Mouse (Mus musculus): Measurements from ENCODE around the gene Olfr690. TPM values are rescaled to one million over a fixed set of nuclear protein-coding genes. Genes with fewer than 3 reads are reported as not detected.

Olfr690 gene
- total and polyA plus RNA-seq, 2 experiments from 2014 or later: 0.10 TPM; not detected in 1

DNA sequence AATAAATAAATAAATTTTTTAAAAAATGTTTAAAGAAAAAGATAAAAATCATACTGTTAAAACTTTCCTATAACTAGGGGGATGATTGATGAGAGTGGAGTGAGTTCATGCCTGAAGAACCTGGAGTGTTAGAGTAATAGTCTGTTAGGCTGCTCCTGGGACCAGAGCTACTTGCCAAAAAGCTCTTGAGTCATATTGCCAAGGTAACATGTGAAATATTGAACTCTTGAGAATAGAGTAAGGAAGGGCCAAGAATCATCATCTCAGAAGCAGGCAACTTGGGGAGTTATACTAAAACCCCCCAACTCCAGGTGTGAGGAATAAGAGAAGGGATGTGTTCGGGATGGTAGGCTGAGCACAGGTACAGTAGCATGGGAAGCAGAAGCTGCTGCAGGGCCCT is 23.0 kb downstream of the Olfr690 start, which contains the start of gene Olfr689:
Gene Olfr689 (plus strand): TSS at position 301 of the 400 bp plus-strand sequence.
- H3K27ac ChIP-seq (ENCODE audit: low read depth, low read length): no peak within 1 kb of the TSS
- no peaks in the 10 kb centered on the region for H3K4me1 ChIP-seq (ENCODE audit: insufficient read depth)
- no peak within 1 kb of the TSS for H3K9ac ChIP-seq
- H3K27me3 ChIP-seq (ENCODE audit: insufficient read depth, low read length): no peaks in the 10 kb centered on the region
- H3K4me3 ChIP-seq (ENCODE audit: low read depth, low read length): no peak within 1 kb of the TSS
- no peak for TF ChIP-seq CTCF (IDR thresholded peaks at IDR 0.05; ENCODE audit: low read depth)
- ATAC-seq (no peak), DNase-seq (no peak)
- H3K36me3 ChIP-seq (ENCODE audit: insufficient read depth): no peaks in the 10 kb centered on the region
- no peaks in the 10 kb centered on the region for H3K9me3 ChIP-seq (ENCODE audit: low read length)
- 74% methylated on average over 1 of the region's 1 CpGs for WGBS
- H3K4me2 ChIP-seq (ENCODE audit: low read depth): no peak within 1 kb of the TSS

DNA sequence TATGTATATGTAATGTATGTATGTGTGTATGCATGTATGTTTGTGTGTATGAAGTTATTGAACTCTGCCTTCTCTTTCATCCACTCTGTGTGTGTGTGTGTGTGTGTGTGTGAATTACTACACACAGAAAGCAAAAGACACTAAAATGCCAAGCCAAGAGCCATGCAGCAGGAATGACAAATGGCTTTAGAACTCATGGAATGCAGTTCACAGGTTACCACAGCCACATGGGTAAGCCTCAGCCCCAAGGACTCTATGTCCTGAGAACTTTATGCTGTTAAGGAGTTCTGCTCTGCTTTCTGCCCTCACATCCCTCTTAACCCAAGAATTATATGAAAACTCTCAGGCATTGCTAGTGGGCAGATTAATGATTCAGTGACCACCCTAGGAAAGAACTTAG is 43.9 kb downstream of the Olfr690 start:
- no peaks in the 10 kb centered on the region for H3K27me3 ChIP-seq (ENCODE audit: insufficient read depth, low read length)
- ATAC-seq: no peak
- H3K4me1 ChIP-seq (ENCODE audit: insufficient read depth): no peaks in the 10 kb centered on the region
- no peak overlapping the region for H3K27ac ChIP-seq (ENCODE audit: low read depth, low read length)
- DNase-seq: no peak
- no peak overlapping the region for H3K4me3 ChIP-seq (ENCODE audit: low read depth, low read length)
- no peak overlapping the region for H3K4me2 ChIP-seq (ENCODE audit: low read depth)
- no peak for TF ChIP-seq CTCF (IDR thresholded peaks at IDR 0.05; ENCODE audit: low read depth)
- no peaks in the 10 kb centered on the region for H3K36me3 ChIP-seq (ENCODE audit: insufficient read depth)
- H3K9ac ChIP-seq: no peak overlapping the region
- H3K9me3 ChIP-seq (ENCODE audit: low read length): no peaks in the 10 kb centered on the region

DNA sequence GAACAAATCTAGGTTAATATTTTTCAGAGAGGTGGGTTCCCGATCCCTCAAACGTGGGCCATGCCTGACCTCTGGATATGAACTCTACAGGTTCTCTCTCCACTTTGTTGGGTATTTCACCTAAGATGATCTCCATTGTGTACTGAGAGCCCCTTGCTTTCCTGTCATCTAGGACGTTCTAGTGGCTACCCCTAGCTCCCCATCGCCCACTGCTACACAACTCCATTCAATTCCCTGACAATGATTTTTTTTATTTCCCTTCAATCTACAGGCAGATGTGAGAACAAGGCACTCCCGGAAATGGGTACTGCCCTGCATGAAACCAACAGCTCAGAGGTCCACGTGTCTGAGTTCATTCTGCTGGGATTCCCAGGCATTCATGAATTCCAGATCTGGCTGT is 46.1 kb downstream of the Olfr690 start, which contains the start of gene Olfr688:
Gene Olfr688 (plus strand): TSS at position 301 of the 400 bp plus-strand sequence.
- DNase-seq (no peak), ATAC-seq (no peak)
- no peak within 1 kb of the TSS for H3K9ac ChIP-seq
- no peak within 1 kb of the TSS for H3K4me3 ChIP-seq (ENCODE audit: low read depth, low read length)
- H3K27ac ChIP-seq (ENCODE audit: low read depth, low read length): no peak within 1 kb of the TSS
- WGBS: 83% methylated on average over 6 of the region's 6 CpGs
- no peaks in the 10 kb centered on the region for H3K36me3 ChIP-seq (ENCODE audit: insufficient read depth)
- H3K27me3 ChIP-seq (ENCODE audit: insufficient read depth, low read length): no peaks in the 10 kb centered on the region
- no peak within 1 kb of the TSS for H3K4me2 ChIP-seq (ENCODE audit: low read depth)
- H3K4me1 ChIP-seq (ENCODE audit: insufficient read depth): no peaks in the 10 kb centered on the region
- no peak for TF ChIP-seq CTCF (IDR thresholded peaks at IDR 0.05; ENCODE audit: low read depth)
- H3K9me3 ChIP-seq (ENCODE audit: low read length): no peaks in the 10 kb centered on the region

Other genes starting within 250 kb of the Olfr690 start
- gene Olfr680-ps1, start 241.3 kb downstream of the Olfr690 start, total RNA-seq (2014; rRNA removed): not detected in 2 replicates
- gene Olfr680-ps1, start 241.3 kb downstream of the Olfr690 start, polyA plus RNA-seq (2015; fragmentation: Nextera tagmentation; extraction: Ambion mirVana): not detected in 2 replicates
- gene Olfr681, start 217.3 kb downstream of the Olfr690 start, total RNA-seq (2014; rRNA removed): not detected in 2 replicates
- gene Olfr681, start 217.3 kb downstream of the Olfr690 start, polyA plus RNA-seq (2015; fragmentation: Nextera tagmentation; extraction: Ambion mirVana): not detected in 2 replicates
- not detected in 2 replicates for gene Olfr683, start 187.1 kb downstream of the Olfr690 start, total RNA-seq (2014; rRNA removed)
- not detected in 2 replicates for gene Olfr683, start 187.1 kb downstream of the Olfr690 start, polyA plus RNA-seq (2015; fragmentation: Nextera tagmentation; extraction: Ambion mirVana)
- gene Olfr684, start 170.5 kb downstream of the Olfr690 start, total RNA-seq (2014; rRNA removed): not detected in 2 replicates
- not detected in 2 replicates for gene Olfr684, start 170.5 kb downstream of the Olfr690 start, polyA plus RNA-seq (2015; fragmentation: Nextera tagmentation; extraction: Ambion mirVana)
- gene Olfr685, start 148.1 kb downstream of the Olfr690 start, total RNA-seq (2014; rRNA removed): not detected in 2 replicates
- not detected in 2 replicates for gene Olfr685, start 148.1 kb downstream of the Olfr690 start, polyA plus RNA-seq (2015; fragmentation: Nextera tagmentation; extraction: Ambion mirVana)
- not detected in 2 replicates for gene Olfr686, start 126.6 kb downstream of the Olfr690 start, total RNA-seq (2014; rRNA removed)
- not detected in 2 replicates for gene Olfr686, start 126.6 kb downstream of the Olfr690 start, polyA plus RNA-seq (2015; fragmentation: Nextera tagmentation; extraction: Ambion mirVana)
- not detected in 2 replicates for gene Olfr688, start 46.0 kb downstream of the Olfr690 start, total RNA-seq (2014; rRNA removed)
- not detected in 2 replicates for gene Olfr688, start 46.0 kb downstream of the Olfr690 start, polyA plus RNA-seq (2015; fragmentation: Nextera tagmentation; extraction: Ambion mirVana)
- gene Olfr689, start 22.9 kb downstream of the Olfr690 start, total RNA-seq (2014; rRNA removed): not detected in 2 replicates
- gene Olfr689, start 22.9 kb downstream of the Olfr690 start, polyA plus RNA-seq (2015; fragmentation: Nextera tagmentation; extraction: Ambion mirVana): not detected in 2 replicates
- not detected in 2 replicates for gene Olfr691, start 8.2 kb upstream of the Olfr690 start, total RNA-seq (2014; rRNA removed)
- not detected in 2 replicates for gene Olfr691, start 8.2 kb upstream of the Olfr690 start, polyA plus RNA-seq (2015; fragmentation: Nextera tagmentation; extraction: Ambion mirVana)
- gene Olfr692, start 34.1 kb upstream of the Olfr690 start, total RNA-seq (2014; rRNA removed): not detected in 2 replicates
- not detected in 2 replicates for gene Olfr692, start 34.1 kb upstream of the Olfr690 start, polyA plus RNA-seq (2015; fragmentation: Nextera tagmentation; extraction: Ambion mirVana)
- not detected in 2 replicates for gene Gm5901, start 40.9 kb upstream of the Olfr690 start, total RNA-seq (2014; rRNA removed)
- gene Gm5901, start 40.9 kb upstream of the Olfr690 start, polyA plus RNA-seq (2015; fragmentation: Nextera tagmentation; extraction: Ambion mirVana): not detected in 2 replicates
- gene Fam160a2, start 66.0 kb upstream of the Olfr690 start, total RNA-seq (2014; rRNA removed): 28.0 and 42.1 TPM in 2 replicates
- gene Fam160a2, start 66.0 kb upstream of the Olfr690 start, polyA plus RNA-seq (2015; fragmentation: Nextera tagmentation; extraction: Ambion mirVana): 27.7 and 36.9 TPM in 2 replicates
- 0.29 and 0.38 TPM in 2 replicates for gene Cnga4, start 70.5 kb upstream of the Olfr690 start, total RNA-seq (2014; rRNA removed)
- 0.10 and 0.18 TPM in 2 replicates for gene Cnga4, start 70.5 kb upstream of the Olfr690 start, polyA plus RNA-seq (2015; fragmentation: Nextera tagmentation; extraction: Ambion mirVana)
- 3.5 and 6.2 TPM in 2 replicates for gene Cckbr, start 91.6 kb upstream of the Olfr690 start, total RNA-seq (2014; rRNA removed)
- gene Cckbr, start 91.6 kb upstream of the Olfr690 start, polyA plus RNA-seq (2015; fragmentation: Nextera tagmentation; extraction: Ambion mirVana): 3.2 and 5.1 TPM in 2 replicates
- gene Cavin3, start 148.2 kb upstream of the Olfr690 start, total RNA-seq (2014; rRNA removed): 28.6 and 30.9 TPM in 2 replicates
- gene Cavin3, start 148.2 kb upstream of the Olfr690 start, polyA plus RNA-seq (2015; fragmentation: Nextera tagmentation; extraction: Ambion mirVana): 31.7 and 33.5 TPM in 2 replicates
- gene Smpd1, start 220.3 kb upstream of the Olfr690 start, total RNA-seq (2014; rRNA removed): 100 and 124 TPM in 2 replicates
- 88.8 and 100 TPM in 2 replicates for gene Smpd1, start 220.3 kb upstream of the Olfr690 start, polyA plus RNA-seq (2015; fragmentation: Nextera tagmentation; extraction: Ambion mirVana)
- 451 and 455 TPM in 2 replicates for gene Apbb1, start 247.5 kb upstream of the Olfr690 start, total RNA-seq (2014; rRNA removed)
- gene Apbb1, start 247.5 kb upstream of the Olfr690 start, polyA plus RNA-seq (2015; fragmentation: Nextera tagmentation; extraction: Ambion mirVana): 329 and 350 TPM in 2 replicates